Mouse (Mus musculus) limb, embryonic 15.5 days (tissue): Measurements from ENCODE around the gene Anapc16. TPM values are rescaled to one million over a fixed set of nuclear protein-coding genes. Genes with fewer than 3 reads are reported as not detected.

Source experiments
- ATAC-seq: fragments of 200-750 bp; cut with Nextera tagmentation; 2 replicates; pipeline ENCODE4 v1.8.0; 2017; ENCODE audit warnings: low read depth, moderate TSS enrichment; ENCODE audit not compliant: insufficient number of reproducible peaks, low FRiP score, low TSS enrichment
- H3K27ac ChIP-seq: fragments of 300-500 bp; sonication (generic); 2 replicates; pipeline ENCODE4 v1.5.1; 2015; ENCODE audit warnings: moderate library complexity, mild to moderate bottlenecking, inconsistent platforms
- H3K27me3 ChIP-seq: fragments of 300-500 bp; sonication (generic); 2 replicates; pipeline ENCODE4 v1.6.1; 2015; ENCODE audit warnings: inconsistent platforms
- H3K36me3 ChIP-seq: fragments of 300-500 bp; sonication (generic); 2 replicates; pipeline ENCODE4 v1.6.1; 2015; ENCODE audit warnings: inconsistent platforms
- H3K4me1 ChIP-seq: fragments of 300-500 bp; sonication (generic); 2 replicates; pipeline ENCODE4 v1.6.1; 2015; ENCODE audit warnings: inconsistent platforms
- H3K4me2 ChIP-seq: fragments of 300-500 bp; sonication (generic); 2 replicates; pipeline ENCODE4 v1.6.1; 2015; ENCODE audit warnings: mild to moderate bottlenecking, inconsistent platforms
- H3K4me3 ChIP-seq: fragments of 300-500 bp; sonication (generic); 2 replicates; pipeline ENCODE4 v1.5.1; 2015; ENCODE audit warnings: mild to moderate bottlenecking, inconsistent platforms
- H3K9ac ChIP-seq: fragments of 300-500 bp; sonication (generic); 2 replicates; pipeline ENCODE4 v1.6.1; 2015; ENCODE audit warnings: inconsistent platforms
- H3K9me3 ChIP-seq: fragments of 300-500 bp; sonication (generic); 2 replicates; pipeline ENCODE4 v1.6.1; 2016; ENCODE audit warnings: inconsistent platforms
- WGBS: fragments of 180-500 bp; shearing (Covaris S2); methylation state at CpG from one replicate; pipeline ENCODE4 v1.1.7; 2015; 5-methylcytosine and 5-hydroxymethylcytosine counted together
- polyA plus RNA-seq: library from polyadenylated mRNA; unstranded; fragments of >200 nt; fragmentation: Nextera tagmentation; extraction: Ambion mirVana; gene quantifications from 2 replicates; pipeline ENCODE4 v1.2.1, GENCODE M21; 2015

Gene Anapc16
- polyA plus RNA-seq, 1 experiment from 2014 or later = 110 TPM

DNA sequence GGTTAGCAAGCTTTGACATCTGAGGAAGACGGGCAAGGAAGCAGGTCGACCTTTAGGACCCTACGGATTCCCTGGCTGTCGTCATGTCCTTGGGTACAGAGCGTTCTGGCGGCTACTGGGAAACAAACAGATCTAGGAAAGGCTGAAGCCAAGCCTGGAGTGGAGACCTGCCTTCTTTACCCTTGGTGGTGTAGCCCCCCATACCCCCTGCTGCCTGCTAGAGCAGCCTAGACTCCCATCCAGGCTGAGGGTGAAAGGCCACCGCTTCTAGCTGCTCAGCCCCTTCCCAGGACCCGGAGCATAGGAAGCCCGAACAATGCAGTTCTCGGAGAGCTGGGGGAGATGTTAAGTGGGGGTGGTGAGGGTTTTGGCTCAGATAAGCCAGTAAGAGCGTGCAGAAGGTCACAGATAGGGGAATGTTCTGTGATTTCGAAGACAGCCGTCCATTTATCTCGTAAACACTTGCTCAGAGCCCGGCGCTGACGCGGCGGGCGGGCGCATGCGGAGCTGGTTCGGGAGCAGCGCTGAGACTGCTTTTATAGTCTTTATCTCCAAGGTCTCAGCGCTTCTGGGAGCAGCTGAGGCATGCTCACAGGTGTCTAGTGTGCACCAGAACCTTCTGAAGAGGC lies 33.0 kb downstream of the Anapc16 start:
- H3K9ac ChIP-seq = peak overlapping the region; percentile 37
- ATAC-seq = peak; percentile 20; the same call in 1 of the 2 replicates
- peaks cover 69% of the 10 kb centered on the region for H3K4me1 ChIP-seq
- 1% methylated on average over 25 of the region's 25 CpGs for WGBS
- peak overlapping the region; percentile 85 for H3K27ac ChIP-seq
- H3K4me3 ChIP-seq = peak overlapping the region; percentile 43
- H3K27me3 ChIP-seq = no peaks in the 10 kb centered on the region
- peak overlapping the region; percentile 62 for H3K4me2 ChIP-seq
- no peaks in the 10 kb centered on the region for H3K9me3 ChIP-seq
- no peaks in the 10 kb centered on the region for H3K36me3 ChIP-seq

- no peak for ATAC-seq
- H3K9ac ChIP-seq = no peak overlapping the region
- no peaks in the 10 kb centered on the region for H3K9me3 ChIP-seq
- no peak overlapping the region for H3K4me2 ChIP-seq
- no peak overlapping the region for H3K4me3 ChIP-seq
- H3K36me3 ChIP-seq = no peaks in the 10 kb centered on the region
- WGBS = 63% methylated on average over 6 of the region's 6 CpGs
- peaks cover 59% of the 10 kb centered on the region for H3K4me1 ChIP-seq
- H3K27ac ChIP-seq = peak overlapping the region; percentile 95; the same call in 1 of the 2 replicates
- H3K27me3 ChIP-seq = no peaks in the 10 kb centered on the region
These were observed 35.5 kb downstream of the Anapc16 start for GRCm38 (mm10) chr10:59967309-59967942.

DNA sequence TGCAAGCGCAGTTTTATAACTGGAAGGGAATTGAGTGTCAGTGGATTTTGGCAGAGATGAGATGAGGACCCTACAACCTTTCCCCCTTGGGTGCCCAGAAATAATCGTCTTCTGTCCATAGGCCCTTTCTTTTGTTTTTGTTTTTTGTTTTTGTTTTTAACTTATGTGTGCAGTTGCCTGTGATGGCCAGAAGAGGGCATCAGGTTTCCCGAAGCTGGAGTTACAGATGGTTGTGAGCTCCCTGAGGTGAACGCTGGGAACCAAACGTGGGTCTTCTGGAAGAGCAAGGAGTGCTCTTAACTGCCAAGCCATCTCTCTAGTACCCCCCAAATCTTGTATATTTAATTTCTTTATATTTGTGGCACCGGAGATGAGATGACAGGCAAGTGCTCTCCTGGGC lies 36.2 kb downstream of the Anapc16 start:
- peak overlapping the region; percentile 95 for H3K27ac ChIP-seq
- H3K36me3 ChIP-seq = no peaks in the 10 kb centered on the region
- H3K27me3 ChIP-seq = no peaks in the 10 kb centered on the region
- H3K4me2 ChIP-seq = no peak overlapping the region
- no peak for ATAC-seq
- H3K4me3 ChIP-seq = no peak overlapping the region
- no peaks in the 10 kb centered on the region for H3K9me3 ChIP-seq
- peaks cover 59% of the 10 kb centered on the region for H3K4me1 ChIP-seq
- WGBS = 87% methylated on average over 6 of the region's 6 CpGs
- no peak overlapping the region for H3K9ac ChIP-seq

- Histone ChIP-seq H3K9ac (no peak overlapping the region), H3K4me1 (peaks cover 54% of the 10 kb centered on the region)
- whole genome bisulfite sequencing = 25% methylated on average over 8 of the region's 8 CpGs
These were observed 37.1 kb downstream of the Anapc16 start for GRCm38 (mm10) chr10:59965788-59966187.

DNA sequence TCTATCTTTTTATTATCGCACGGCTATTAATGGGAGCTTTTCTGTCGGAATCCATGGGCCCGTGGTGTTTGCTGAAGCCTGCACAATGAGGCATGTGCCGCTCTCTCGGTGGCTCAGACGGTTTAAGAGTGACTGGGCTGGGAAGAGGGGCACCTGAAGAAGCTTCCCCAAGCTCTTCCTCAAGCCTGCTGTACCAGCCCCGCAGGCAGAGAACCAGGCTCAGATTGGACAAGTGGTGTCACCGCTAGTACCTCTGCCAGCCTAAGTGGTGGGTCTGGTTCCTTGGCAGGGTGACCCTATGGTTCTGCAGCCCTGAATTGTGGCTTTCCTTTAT lies 37.6 kb downstream of the Anapc16 start:
- 22% methylated on average over 9 of the region's 9 CpGs for WGBS
- peak overlapping the region; percentile 95 for H3K27ac ChIP-seq

More at GRCm38 (mm10) chr10:59965788-59966187, 37.1 kb downstream of the Anapc16 start:
- Histone ChIP-seq H3K36me3 (no peaks in the 10 kb centered on the region), H3K9me3 (no peaks in the 10 kb centered on the region), H3K27ac (peak overlapping the region; percentile 95), H3K27me3 (no peaks in the 10 kb centered on the region), H3K4me2 (peak overlapping the region; percentile 37; the same call in 1 of the 2 replicates), H3K4me3 (no peak overlapping the region)
- peak; percentile 75 for ATAC-seq

DNA sequence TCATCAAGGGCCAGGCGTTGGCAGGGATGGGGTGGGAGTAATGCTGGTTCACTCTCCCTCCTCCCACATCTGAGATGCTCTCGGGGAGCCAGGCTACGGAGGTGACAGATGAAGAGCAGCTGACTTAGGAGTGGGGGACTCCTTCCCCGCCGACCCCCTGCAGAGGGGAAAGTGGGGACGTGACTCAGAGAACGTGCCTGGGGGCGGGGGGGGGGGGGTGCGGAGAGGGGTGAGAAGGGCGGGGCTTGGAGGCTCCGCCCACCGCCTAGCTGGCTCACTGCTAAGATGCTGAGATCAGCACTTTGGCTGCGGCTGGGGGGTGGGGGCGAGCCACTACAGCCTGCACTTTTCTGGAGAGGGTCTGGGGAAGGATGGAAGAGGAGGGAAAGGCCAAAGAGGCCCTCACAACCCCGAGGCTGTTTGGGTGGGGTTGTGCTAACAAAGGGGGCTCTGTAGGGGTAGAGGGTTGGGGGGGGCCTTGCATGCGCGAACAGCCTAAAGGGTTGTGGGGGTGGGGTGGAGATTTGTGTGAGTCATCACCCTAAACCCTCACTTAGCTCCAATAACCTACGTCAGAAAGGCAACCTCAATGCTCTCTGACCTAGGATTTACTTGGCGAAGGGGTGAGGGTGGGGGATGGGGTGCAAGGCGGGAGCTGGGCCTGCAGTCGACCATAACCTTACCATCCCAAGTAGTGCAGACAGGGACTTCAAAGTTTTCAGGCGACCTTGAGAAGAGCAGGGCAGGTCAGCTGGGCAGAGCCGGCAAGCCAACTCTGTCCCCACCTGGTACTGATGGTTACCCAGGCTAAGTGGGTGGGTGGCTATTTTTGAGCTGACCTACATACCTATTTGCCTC lies 38.2 kb downstream of the Anapc16 start:
- Histone ChIP-seq H3K27me3 (no peaks in the 10 kb centered on the region), H3K9ac (0 out of 2 replicates have a peak overlapping the region, but pooled peaks have one; percentile 1), H3K4me1 (peaks cover 44% of the 10 kb centered on the region), H3K4me2 (peak overlapping the region; percentile 37), H3K36me3 (no peaks in the 10 kb centered on the region), H3K4me3 (peak overlapping the region; percentile 20), H3K27ac (peak overlapping the region; percentile 95), H3K9me3 (no peaks in the 10 kb centered on the region)
- ATAC-seq = peak; percentile 84
- 4% methylated on average over 18 of the region's 23 CpGs for WGBS

More for the DNA sequence above, 37.6 kb downstream of the Anapc16 start:
- Histone ChIP-seq H3K27me3 (no peaks in the 10 kb centered on the region), H3K4me3 (0 out of 2 replicates have a peak overlapping the region, but pooled peaks have one; percentile 20), H3K4me1 (peaks cover 50% of the 10 kb centered on the region), H3K36me3 (no peaks in the 10 kb centered on the region), H3K4me2 (peak overlapping the region; percentile 37; the same call in 1 of the 2 replicates), H3K9ac (no peak overlapping the region), H3K9me3 (no peaks in the 10 kb centered on the region)
- peak; percentile 31; the same call in 1 of the 2 replicates for ATAC-seq

DNA sequence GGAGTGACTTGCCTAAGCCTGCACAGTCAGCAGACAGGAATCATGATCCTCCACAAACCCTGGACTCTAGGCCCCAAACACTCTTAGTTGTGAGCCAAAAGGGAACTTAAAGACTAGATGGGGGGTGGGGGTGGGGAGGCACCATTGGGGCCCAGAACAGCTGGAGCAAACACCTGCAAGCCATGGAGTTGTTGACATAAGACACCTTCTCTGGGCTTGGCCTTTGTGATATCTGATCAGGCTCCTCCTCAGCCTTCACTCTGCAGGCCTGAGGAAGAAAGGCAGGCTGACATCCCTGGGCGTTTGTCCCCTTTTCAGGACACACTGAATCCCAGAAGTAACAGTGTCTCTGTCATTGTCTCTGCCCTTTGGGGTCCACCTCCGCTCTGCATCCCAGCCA lies 39.3 kb downstream of the Anapc16 start:
- ATAC-seq = no peak
- H3K4me3 ChIP-seq = no peak overlapping the region
- no peak overlapping the region for H3K4me2 ChIP-seq
- H3K27ac ChIP-seq = peak overlapping the region; percentile 95
- peaks cover 44% of the 10 kb centered on the region for H3K4me1 ChIP-seq
- H3K9me3 ChIP-seq = no peaks in the 10 kb centered on the region
- WGBS = 64% methylated on average over 2 of the region's 2 CpGs
- no peaks in the 10 kb centered on the region for H3K36me3 ChIP-seq
- H3K27me3 ChIP-seq = no peaks in the 10 kb centered on the region
- H3K9ac ChIP-seq = no peak overlapping the region

DNA sequence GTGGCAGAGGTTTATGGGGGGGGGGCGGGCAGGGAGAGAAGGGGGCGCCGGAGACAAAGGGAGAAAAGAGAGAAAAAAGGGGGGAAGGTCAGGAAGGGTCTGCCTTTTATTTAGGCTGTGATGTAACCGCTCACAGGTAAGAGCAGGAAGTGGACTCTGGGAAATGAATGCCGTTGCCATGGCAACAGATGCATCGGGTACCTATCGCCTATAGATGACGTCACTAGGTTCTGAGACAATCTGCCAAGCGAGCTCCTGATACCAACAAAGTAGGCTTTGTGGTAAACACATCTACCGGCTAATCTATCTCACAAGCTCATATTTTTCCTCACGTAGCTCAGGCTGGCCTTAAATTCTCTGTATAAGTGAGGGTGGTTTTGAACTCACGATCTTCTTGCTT lies 43.4 kb downstream of the Anapc16 start:
- Histone ChIP-seq H3K4me1 (peaks cover 35% of the 10 kb centered on the region), H3K9me3 (no peaks in the 10 kb centered on the region), H3K27me3 (no peaks in the 10 kb centered on the region), H3K36me3 (no peaks in the 10 kb centered on the region), H3K4me3 (no peak overlapping the region), H3K27ac (no peak overlapping the region), H3K9ac (no peak overlapping the region), H3K4me2 (no peak overlapping the region)
- WGBS = 86% methylated on average over 12 of the region's 12 CpGs
- no peak for ATAC-seq

DNA sequence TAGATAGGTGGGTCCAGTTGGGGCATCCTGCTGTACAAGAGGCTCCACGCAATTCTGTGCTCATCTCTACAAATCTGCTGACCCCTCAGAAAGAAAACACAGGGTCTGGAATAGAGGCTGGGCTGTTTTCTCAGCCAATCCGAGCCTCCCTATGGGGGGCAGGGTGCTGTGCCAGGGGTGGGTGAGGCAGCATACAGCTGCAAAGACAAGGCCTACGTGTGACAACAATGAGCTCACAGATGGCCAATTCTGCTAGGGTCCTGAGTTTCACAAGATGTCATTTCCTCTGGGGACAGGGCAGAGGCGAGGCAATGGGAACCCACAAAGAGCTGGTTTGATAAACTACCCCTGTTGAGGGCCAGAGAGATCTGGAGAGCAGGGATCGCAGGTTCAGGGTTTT lies 44.5 kb downstream of the Anapc16 start:
- Histone ChIP-seq H3K27me3 (no peaks in the 10 kb centered on the region), H3K4me2 (no peak overlapping the region), H3K36me3 (no peaks in the 10 kb centered on the region), H3K4me1 (peaks cover 29% of the 10 kb centered on the region), H3K27ac (peak overlapping the region; percentile 64), H3K9ac (no peak overlapping the region), H3K4me3 (no peak overlapping the region), H3K9me3 (no peaks in the 10 kb centered on the region)
- 40% methylated on average over 5 of the region's 5 CpGs for WGBS
- ATAC-seq = no peak

DNA sequence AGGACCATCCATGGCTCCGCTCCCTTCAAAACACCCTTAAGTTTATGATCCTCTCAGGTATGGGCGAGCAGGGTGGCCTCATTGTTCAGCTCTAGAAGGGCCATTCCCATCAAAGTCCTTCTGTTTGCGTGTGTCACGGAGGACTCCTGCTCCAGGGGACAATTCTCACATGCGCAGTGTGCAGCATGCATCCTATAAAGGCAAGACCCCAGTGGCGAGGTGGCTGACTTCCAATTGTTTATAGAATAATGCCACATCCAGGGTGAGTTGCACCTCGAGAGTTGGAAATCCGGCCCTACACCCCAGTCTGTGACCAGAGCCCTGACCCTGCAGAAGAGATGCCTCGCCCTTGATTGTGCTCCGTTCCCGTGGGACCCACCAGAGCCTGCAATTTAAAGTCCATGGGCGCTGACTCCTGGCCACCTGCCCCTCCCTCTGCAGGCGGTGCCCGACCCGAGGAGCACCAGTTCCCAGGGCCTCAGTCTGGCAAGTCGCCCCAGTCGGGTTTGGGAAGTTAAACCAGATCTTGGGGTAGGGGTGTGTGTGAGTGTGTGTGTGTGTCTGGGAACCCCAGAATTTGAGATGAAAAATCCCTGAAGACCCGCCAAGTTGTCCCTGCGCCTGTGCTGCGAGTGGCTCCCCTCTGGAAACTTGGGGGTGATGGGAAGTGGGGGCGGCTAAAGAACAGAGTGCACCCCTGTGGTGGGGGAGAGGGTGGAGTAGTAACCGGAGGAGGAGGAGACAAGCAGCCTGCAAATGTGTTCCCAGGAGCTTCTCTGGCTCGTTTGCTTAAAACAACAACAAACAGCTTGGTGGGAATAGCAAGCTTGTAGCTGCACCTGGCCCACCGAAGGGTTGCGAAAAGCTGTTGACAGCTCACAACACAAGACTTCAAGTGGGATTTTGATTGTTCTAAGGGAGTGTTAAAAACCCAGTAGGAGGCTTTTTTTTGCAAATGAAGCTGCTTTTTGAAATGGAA lies 45.5 kb downstream of the Anapc16 start:
- Histone ChIP-seq H3K9ac (no peak overlapping the region), H3K36me3 (no peaks in the 10 kb centered on the region), H3K4me1 (peaks cover 36% of the 10 kb centered on the region), H3K27me3 (no peaks in the 10 kb centered on the region), H3K4me3 (no peak overlapping the region), H3K27ac (peak overlapping the region; percentile 64), H3K4me2 (peak overlapping the region; percentile 31), H3K9me3 (no peaks in the 10 kb centered on the region)
- WGBS = 19% methylated on average over 25 of the region's 25 CpGs
- no peak for ATAC-seq

- H3K27me3 ChIP-seq = no peaks in the 10 kb centered on the region
- no peaks in the 10 kb centered on the region for H3K9me3 ChIP-seq
- ATAC-seq = no peak
- no peak overlapping the region for H3K4me3 ChIP-seq
- 55% methylated on average over 5 of the region's 5 CpGs for WGBS
- H3K36me3 ChIP-seq = no peaks in the 10 kb centered on the region
- H3K4me1 ChIP-seq = peaks cover 40% of the 10 kb centered on the region
- peak overlapping the region; percentile 64 for H3K27ac ChIP-seq
- no peak overlapping the region for H3K4me2 ChIP-seq
- no peak overlapping the region for H3K9ac ChIP-seq
These were observed 46.3 kb downstream of the Anapc16 start for GRCm38 (mm10) chr10:59956681-59957080.
